Mouse (Mus musculus) midbrain, embryonic 14.5 days (tissue): ENCODE results near the gene Axin1. TPM values are rescaled to one million over a fixed set of nuclear protein-coding genes. Genes with fewer than 3 reads are reported as not detected.
A peak's percentile ranks its signal among the peaks of the same experiment; 100 is the strongest.
"Not testable (repeated sequence)": the region's sequence is repeated elsewhere in the genome, so short reads cannot be mapped to it uniquely, and the experiment has no call there.

Experiments used
- ATAC-seq: fragments of 200-750 bp; cut with Nextera tagmentation; 2 replicates; pipeline ENCODE4 v1.8.0; 2017; ENCODE audit warnings: moderate number of reproducible peaks, moderate library complexity; ENCODE audit not compliant: low FRiP score, low TSS enrichment
- DNase-seq: peaks from one replicate; pipeline ENCODE4 v3.0.0-alpha.2; 2015
- H3K27ac ChIP-seq: fragments of 300-500 bp; sonication (generic); replicated peaks from 2 replicates; pipeline ENCODE4 v1.5.1; 2014; ENCODE audit warnings: mild to moderate bottlenecking, low read depth, low read length, moderate library complexity
- H3K27me3 ChIP-seq: fragments of 300-500 bp; sonication (generic); 2 replicates; pipeline ENCODE4 v1.6.1; 2014; ENCODE audit warnings: low read length, control low read depth, mixed read lengths; ENCODE audit not compliant: control insufficient read depth, insufficient read depth
- H3K36me3 ChIP-seq: fragments of 300-500 bp; sonication (generic); 2 replicates; pipeline ENCODE4 v1.6.1; 2014; ENCODE audit warnings: low read length, control low read depth; ENCODE audit not compliant: control insufficient read depth, insufficient read depth
- H3K4me1 ChIP-seq: fragments of 300-500 bp; sonication (generic); 2 replicates; pipeline ENCODE4 v1.6.1; 2014; ENCODE audit warnings: mild to moderate bottlenecking, antibody characterized with exemption, low read length, control low read depth; ENCODE audit not compliant: control insufficient read depth, insufficient read depth
- H3K4me2 ChIP-seq: fragments of 300-500 bp; sonication (generic); 2 replicates; pipeline ENCODE4 v1.6.1; 2014; ENCODE audit warnings: mild to moderate bottlenecking, low read length, moderate library complexity
- H3K4me3 ChIP-seq: fragments of 300-500 bp; sonication (generic); replicated peaks from 2 replicates; pipeline ENCODE4 v1.5.1; 2014; ENCODE audit warnings: low read depth, low read length
- H3K9ac ChIP-seq: fragments of 300-500 bp; sonication (generic); replicated peaks from 2 replicates; pipeline ENCODE4 v1.6.1; 2014; ENCODE audit warnings: mild to moderate bottlenecking, low read length, moderate library complexity
- H3K9me3 ChIP-seq: fragments of 300-500 bp; sonication (generic); 2 replicates; pipeline ENCODE4 v1.6.1; 2016; ENCODE audit warnings: low read length, control low read depth, mixed read lengths; ENCODE audit not compliant: control insufficient read depth
- WGBS: fragments of 180-500 bp; shearing (Covaris S2); extraction: QIAGEN DNeasy Blood & Tissue Kit; methylation state at CpG from one replicate; pipeline ENCODE4 v1.1.7; 2014; 5-methylcytosine and 5-hydroxymethylcytosine counted together
- polyA plus RNA-seq: library from polyadenylated mRNA; unstranded; fragments of >200 nt; fragmentation: Nextera tagmentation; extraction: Ambion mirVana; gene quantifications from 2 replicates; pipeline ENCODE4 v1.2.1, GENCODE M21; 2014

Gene Axin1
- polyA plus RNA-seq, 1 experiment from 2014 or later: 16.9 TPM

DNA sequence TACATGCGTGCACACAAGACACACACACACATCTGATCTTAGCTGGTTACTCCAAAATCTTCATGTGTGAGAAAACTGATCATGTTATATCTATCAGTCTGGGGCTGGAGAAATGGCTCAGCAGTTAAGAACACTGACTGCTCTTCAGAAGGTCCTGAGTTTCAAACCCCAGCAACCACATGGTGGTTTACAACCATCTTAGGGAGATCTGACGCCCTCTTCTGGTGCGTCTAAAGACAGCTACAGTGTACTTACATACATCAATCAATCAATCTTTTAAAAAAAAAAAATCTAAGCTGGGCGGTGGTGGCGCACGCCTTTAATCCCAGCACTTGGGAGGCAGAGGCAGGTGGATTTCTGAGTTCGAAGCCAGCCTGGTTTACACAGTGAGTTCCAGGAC is 53.0 kb downstream of the Axin1 start:
- not testable (repeated sequence) for H3K4me1 ChIP-seq, H3K4me2 ChIP-seq, H3K27ac ChIP-seq, H3K9ac ChIP-seq, H3K4me3 ChIP-seq, DNase-seq, ATAC-seq, H3K27me3 ChIP-seq, H3K9me3 ChIP-seq
- 91% methylated on average over 7 of the region's 7 CpGs for WGBS
- H3K36me3 ChIP-seq: peaks cover 91% of the 10 kb centered on the region

DNA sequence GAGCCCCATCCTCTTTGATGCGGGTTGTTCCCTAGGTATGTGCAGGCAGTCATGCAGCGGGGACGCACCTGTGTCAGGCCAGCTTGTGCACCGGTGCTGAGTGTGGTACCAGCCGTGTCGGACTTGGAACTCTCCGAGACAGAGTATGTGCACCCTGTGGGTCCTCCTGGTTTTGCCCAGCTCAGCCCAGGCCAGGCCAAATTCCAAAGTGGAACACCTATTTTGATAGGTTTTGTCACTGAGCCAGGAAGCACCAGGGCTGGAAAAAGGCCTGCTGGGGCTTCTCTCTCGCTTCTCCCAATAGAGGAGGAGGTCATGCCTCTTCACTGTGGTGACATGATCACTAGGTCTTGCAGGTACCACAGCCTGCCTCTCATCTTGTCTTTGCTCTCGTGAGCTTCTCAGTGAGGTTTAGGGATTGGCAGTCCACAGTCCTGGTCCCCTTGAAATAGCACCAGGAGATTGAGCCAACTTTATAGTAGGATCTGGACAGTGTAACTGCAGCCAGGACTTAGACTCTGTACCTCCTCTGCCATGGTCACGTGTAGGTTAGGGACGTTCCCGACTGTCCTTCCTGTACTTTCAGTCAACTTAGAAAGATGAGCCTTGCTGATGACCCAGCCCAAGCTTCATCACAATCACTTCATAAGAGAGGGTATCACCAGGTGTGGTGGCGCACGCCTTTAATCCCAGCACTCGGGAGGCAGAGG is 54.1 kb downstream of the Axin1 start:
- Histone ChIP-seq H3K9me3 (no peaks in the 10 kb centered on the region), H3K27me3 (no peaks in the 10 kb centered on the region), H3K27ac (no peak overlapping the region), H3K4me2 (no peak overlapping the region), H3K9ac (no peak overlapping the region), H3K4me3 (no peak overlapping the region), H3K36me3 (peaks cover 93% of the 10 kb centered on the region), H3K4me1 (no peaks in the 10 kb centered on the region)
- DNase-seq (no peak), ATAC-seq (no peak)
- WGBS: 96% methylated on average over 15 of the region's 15 CpGs

GRCm38 (mm10) chr17:26198892-26199291 is 60.4 kb downstream of the Axin1 start, which contains the start of gene Pdia2:
TSS of gene Pdia2 (minus strand) at chr17:26199087.
- DNase-seq: no peak
- Histone ChIP-seq H3K27ac (no peak within 1 kb of the TSS), H3K27me3 (peaks cover 34% of the 10 kb centered on the region), H3K36me3 (peaks cover 39% of the 10 kb centered on the region), H3K4me3 (no peak within 1 kb of the TSS), H3K4me2 (no peak within 1 kb of the TSS), H3K9me3 (no peaks in the 10 kb centered on the region), H3K9ac (no peak within 1 kb of the TSS), H3K4me1 (peaks cover 13% of the 10 kb centered on the region; the same call in 1 of the 2 replicates)
- no peak for ATAC-seq
- 82% methylated on average over 4 of the region's 4 CpGs for WGBS

- Histone ChIP-seq H3K27ac (no peak overlapping the region), H3K4me1 (peaks cover 13% of the 10 kb centered on the region; the same call in 1 of the 2 replicates), H3K36me3 (peaks cover 19% of the 10 kb centered on the region), H3K9ac (peak overlapping the region; percentile 60), H3K4me3 (peak overlapping the region; percentile 51), H3K27me3 (peaks cover 44% of the 10 kb centered on the region), H3K4me2 (peak overlapping the region; percentile 95), H3K9me3 (no peaks in the 10 kb centered on the region)
- ATAC-seq (peak; percentile 49), DNase-seq (peak; percentile 70)
- under 1% methylated on average over 80 of the region's 92 CpGs for WGBS
These were observed 62.6 kb downstream of the Axin1 start for GRCm38 (mm10) chr17:26200831-26201705.

- Histone ChIP-seq H3K36me3 (peaks cover 10% of the 10 kb centered on the region), H3K4me1 (peaks cover 13% of the 10 kb centered on the region; the same call in 1 of the 2 replicates), H3K27ac (no peak overlapping the region), H3K9me3 (no peaks in the 10 kb centered on the region), H3K9ac (no peak overlapping the region), H3K4me3 (no peak overlapping the region), H3K4me2 (no peak overlapping the region; the same call in 1 of the 2 replicates), H3K27me3 (peaks cover 44% of the 10 kb centered on the region)
- ATAC-seq (no peak), DNase-seq (no peak)
These were observed 63.5 kb downstream of the Axin1 start for GRCm38 (mm10) chr17:26201998-26202397.

DNA sequence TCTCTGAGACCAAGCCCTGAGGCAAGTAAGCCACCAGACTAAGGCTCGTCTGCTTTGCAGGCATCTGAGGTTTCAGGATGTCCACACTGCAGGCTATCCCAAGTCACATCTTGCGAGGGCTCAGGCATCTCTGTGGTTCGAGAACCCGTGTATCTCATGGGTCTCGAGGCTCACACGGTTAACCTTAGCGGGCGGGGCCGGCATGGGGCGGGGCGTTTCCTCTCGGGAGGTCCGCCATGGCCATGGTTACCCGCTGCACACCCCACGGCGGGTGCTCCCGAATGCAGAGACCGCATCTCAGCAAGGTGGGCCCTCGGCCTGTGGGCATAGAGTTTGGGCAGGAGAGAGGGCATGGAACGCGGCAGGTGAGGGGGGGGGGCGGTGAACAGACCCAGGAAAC is 64.2 kb downstream of the Axin1 start, which contains the start of gene Rgs11:
Gene Rgs11 (plus strand): TSS at position 215 of the 400 bp plus-strand sequence.
- Histone ChIP-seq H3K9me3 (no peaks in the 10 kb centered on the region), H3K4me1 (peaks cover 13% of the 10 kb centered on the region; the same call in 1 of the 2 replicates), H3K4me3 (peak within 1 kb of the TSS; percentile 37), H3K4me2 (peak within 1 kb of the TSS; percentile 95), H3K27ac (no peak within 1 kb of the TSS), H3K9ac (peak within 1 kb of the TSS; percentile 40; the same call in 1 of the 2 replicates), H3K36me3 (peaks cover 3% of the 10 kb centered on the region), H3K27me3 (peaks cover 44% of the 10 kb centered on the region)
- peak; percentile 17 for DNase-seq
- no peak for ATAC-seq
- 2% methylated on average over 21 of the region's 22 CpGs for WGBS

- Histone ChIP-seq H3K4me3 (peak overlapping the region; percentile 37), H3K4me2 (peak overlapping the region; percentile 72), H3K27me3 (peaks cover 44% of the 10 kb centered on the region), H3K27ac (no peak overlapping the region), H3K4me1 (peaks cover 13% of the 10 kb centered on the region; the same call in 1 of the 2 replicates), H3K9ac (peak overlapping the region; percentile 40; the same call in 1 of the 2 replicates), H3K9me3 (no peaks in the 10 kb centered on the region), H3K36me3 (no peaks in the 10 kb centered on the region)
- WGBS: under 1% methylated on average over 30 of the region's 30 CpGs
- ATAC-seq (no peak), DNase-seq (peak; percentile 42)
These were observed 64.9 kb downstream of the Axin1 start for GRCm38 (mm10) chr17:26203321-26203811.

- ATAC-seq (no peak), DNase-seq (no peak)
- Histone ChIP-seq H3K27me3 (peaks cover 39% of the 10 kb centered on the region), H3K9ac (no peak overlapping the region), H3K36me3 (no peaks in the 10 kb centered on the region), H3K4me3 (no peak overlapping the region), H3K4me2 (no peak overlapping the region), H3K9me3 (no peaks in the 10 kb centered on the region), H3K27ac (no peak overlapping the region), H3K4me1 (peaks cover 13% of the 10 kb centered on the region; the same call in 1 of the 2 replicates)
- WGBS: 12% methylated on average over 11 of the region's 11 CpGs
These were observed 66.3 kb downstream of the Axin1 start for GRCm38 (mm10) chr17:26204766-26205165.
